Mouse (Mus musculus): Measurements from ENCODE around the gene Nckap5. TPM values are rescaled to one million over a fixed set of nuclear protein-coding genes. Genes with fewer than 3 reads are reported as not detected.

Nckap5 gene
- polyA plus RNA-seq, 1 experiment from 2014 or later = 1.5 TPM

- H3K27me3 ChIP-seq = no peaks in the 10 kb centered on the region
- ChIA-PET CTCF (no interaction called here), POLR2A (no interaction called here)
- no peak for ATAC-seq
- in situ Hi-C loops (cut with MboI; ENCODE audit: low pct_unique_long_range_greater_than_20kb) = no loop called here
- TF ChIP-seq CTCF (IDR thresholded peaks at IDR 0.05) = no peak
- DNase-seq (ENCODE audit: low read depth, low spot score) = no peak
Measured at GRCm38 (mm10) chr1:126617464-126618041, 213.0 kb downstream of the Nckap5 start.

- ChIA-PET CTCF (no interaction called here), POLR2A (no interaction called here)
- TF ChIP-seq CTCF (IDR thresholded peaks at IDR 0.05) = no peak
- no peak for DNase-seq (ENCODE audit: low read depth, low spot score)
- in situ Hi-C loops (cut with MboI; ENCODE audit: low pct_unique_long_range_greater_than_20kb) = no loop called here
- H3K27me3 ChIP-seq = no peaks in the 10 kb centered on the region
- no peak for ATAC-seq
Measured at GRCm38 (mm10) chr1:126616964-126617363, 213.6 kb downstream of the Nckap5 start.

- in situ Hi-C loops (cut with MboI; ENCODE audit: low pct_unique_long_range_greater_than_20kb) = no loop called here
- ChIA-PET POLR2A (no interaction called here), CTCF (interaction anchor here (0.9 kb wide), 1 partner anchor 30 kb away, joined by 3 read pairs; no protein-coding TSS in a partner anchor)
- DNase-seq (ENCODE audit: low read depth, low spot score) = no peak
- ATAC-seq = no peak
- H3K27me3 ChIP-seq = no peaks in the 10 kb centered on the region
- peak; percentile 51 for TF ChIP-seq CTCF (IDR thresholded peaks at IDR 0.05)
Measured at GRCm38 (mm10) chr1:126612916-126613315, 217.7 kb downstream of the Nckap5 start.

- ATAC-seq (no peak), DNase-seq (ENCODE audit: low read depth, low spot score) (no peak)
- in situ Hi-C loops (cut with MboI; ENCODE audit: low pct_unique_long_range_greater_than_20kb) = no loop called here
- ChIA-PET CTCF (interaction anchor here (1.4 kb wide), 2 partner anchors 11 to 13 kb away, joined by 3 to 5 read pairs; no protein-coding TSS in a partner anchor), POLR2A (interaction anchor here (0.5 kb wide), 1 partner anchor 22 kb away, joined by 3 read pairs; no protein-coding TSS in a partner anchor)
- no peak for TF ChIP-seq CTCF (IDR thresholded peaks at IDR 0.05)
- no peaks in the 10 kb centered on the region for H3K27me3 ChIP-seq
Measured at GRCm38 (mm10) chr1:126608586-126608985, 222.0 kb downstream of the Nckap5 start.

GRCm38 (mm10) chr1:126606189-126607080, 224.2 kb downstream of the Nckap5 start:
- TF ChIP-seq CTCF (IDR thresholded peaks at IDR 0.05) = no peak
- in situ Hi-C loops (cut with MboI; ENCODE audit: low pct_unique_long_range_greater_than_20kb) = no loop called here
- H3K27me3 ChIP-seq = no peaks in the 10 kb centered on the region
- no peak for DNase-seq (ENCODE audit: low read depth, low spot score)
- ATAC-seq = no peak
- POLR2A ChIA-PET = no interaction called here
- CTCF ChIA-PET = no interaction called here

- POLR2A ChIA-PET = no interaction called here
Measured at GRCm38 (mm10) chr1:126604551-126604950, 226.0 kb downstream of the Nckap5 start.

GRCm38 (mm10) chr1:126603771-126604515, 226.7 kb downstream of the Nckap5 start:
- no peaks in the 10 kb centered on the region for H3K27me3 ChIP-seq
- in situ Hi-C loops (cut with MboI; ENCODE audit: low pct_unique_long_range_greater_than_20kb) = no loop called here
- ChIA-PET POLR2A (no interaction called here), CTCF (interaction anchor here (0.9 to 1.6 kb wide), 3 partner anchors 9 to 30 kb away, joined by 3 read pairs; no protein-coding TSS in a partner anchor)
- TF ChIP-seq CTCF (IDR thresholded peaks at IDR 0.05) = no peak
- ATAC-seq (no peak), DNase-seq (ENCODE audit: low read depth, low spot score) (no peak)

More at GRCm38 (mm10) chr1:126604551-126604950, 226.0 kb downstream of the Nckap5 start:
- CTCF ChIA-PET = interaction anchor here (0.9 to 1.6 kb wide), 2 partner anchors 10 to 11 kb away, joined by 3 read pairs; no protein-coding TSS in a partner anchor
- H3K27me3 ChIP-seq = no peaks in the 10 kb centered on the region
- ATAC-seq (peak; percentile 46), DNase-seq (ENCODE audit: low read depth, low spot score) (peak; percentile 15)
- no peak for TF ChIP-seq CTCF (IDR thresholded peaks at IDR 0.05)
- in situ Hi-C loops (cut with MboI; ENCODE audit: low pct_unique_long_range_greater_than_20kb) = no loop called here

GRCm38 (mm10) chr1:126600596-126600995, 230.0 kb downstream of the Nckap5 start:
- no peak for TF ChIP-seq CTCF (IDR thresholded peaks at IDR 0.05)

GRCm38 (mm10) chr1:126597376-126597775, 233.2 kb downstream of the Nckap5 start:
- ATAC-seq (no peak), DNase-seq (ENCODE audit: low read depth, low spot score) (no peak)
- ChIA-PET CTCF (interaction anchor here (0.8 to 1.5 kb wide), 2 partner anchors 11 to 12 kb away, joined by 3 to 5 read pairs; no protein-coding TSS in a partner anchor), POLR2A (no interaction called here)
- no peak for TF ChIP-seq CTCF (IDR thresholded peaks at IDR 0.05)
- in situ Hi-C loops (cut with MboI; ENCODE audit: low pct_unique_long_range_greater_than_20kb) = no loop called here
- H3K27me3 ChIP-seq = no peaks in the 10 kb centered on the region

More at GRCm38 (mm10) chr1:126600596-126600995, 230.0 kb downstream of the Nckap5 start:
- DNase-seq (ENCODE audit: low read depth, low spot score) (no peak), ATAC-seq (no peak)
- no peaks in the 10 kb centered on the region for H3K27me3 ChIP-seq
- in situ Hi-C loops (cut with MboI; ENCODE audit: low pct_unique_long_range_greater_than_20kb) = no loop called here
- CTCF ChIA-PET = interaction anchor here (0.7 kb wide), 1 partner anchor 9 kb away, joined by 3 read pairs; no protein-coding TSS in a partner anchor
- POLR2A ChIA-PET = no interaction called here

GRCm38 (mm10) chr1:126594796-126595195, 235.8 kb downstream of the Nckap5 start:
- CTCF ChIA-PET = interaction anchor here (0.9 to 1.5 kb wide), 3 partner anchors 8 to 10 kb away, joined by 3 read pairs; no protein-coding TSS in a partner anchor
- no peak for ATAC-seq
- DNase-seq (ENCODE audit: low read depth, low spot score) = no peak

More at GRCm38 (mm10) chr1:126594796-126595195, 235.8 kb downstream of the Nckap5 start:
- no peaks in the 10 kb centered on the region for H3K27me3 ChIP-seq
- POLR2A ChIA-PET = no interaction called here
- TF ChIP-seq CTCF (IDR thresholded peaks at IDR 0.05) = no peak
- in situ Hi-C loops (cut with MboI; ENCODE audit: low pct_unique_long_range_greater_than_20kb) = no loop called here
